Mouse (Mus musculus): Measurements from ENCODE around the gene AC134908.4.
A peak's percentile ranks its signal among the peaks of the same experiment; 100 is the strongest.

The AC134908.4 gene

GRCm38 (mm10) chr17:25806507-25806906, 11.0 kb upstream of the AC134908.4 start:
- DNase-seq: no peak

- no peak for DNase-seq
These were observed 7.5 kb upstream of the AC134908.4 start for GRCm38 (mm10) chr17:25802825-25803517.

GRCm38 (mm10) chr17:25801029-25801428, 5.6 kb upstream of the AC134908.4 start:
- peak; percentile 86 for DNase-seq

GRCm38 (mm10) chr17:25796951-25797369, 1.5 kb upstream of the AC134908.4 start, which contains the start of gene Metrn:
Gene Metrn (minus strand): TSS chr17:25797136.
- no peak for DNase-seq

- DNase-seq: no peak
These were observed 832 bp upstream of the AC134908.4 start for GRCm38 (mm10) chr17:25796211-25796771.

- no peak for DNase-seq
These were observed 461 bp downstream of the AC134908.4 start for GRCm38 (mm10) chr17:25794998-25795397.

- DNase-seq: no peak
These were observed 1.3 kb downstream of the AC134908.4 start for GRCm38 (mm10) chr17:25794197-25794596.

GRCm38 (mm10) chr17:25792615-25793014, 2.8 kb downstream of the AC134908.4 start, which contains the start of gene Fam173a:
Gene Fam173a (minus strand): TSS chr17:25792901.
- no peak for DNase-seq

GRCm38 (mm10) chr17:25791843-25792527, 3.5 kb downstream of the AC134908.4 start:
- peak; percentile 86 for DNase-seq

- no peak for DNase-seq
These were observed 4.1 kb downstream of the AC134908.4 start for GRCm38 (mm10) chr17:25791320-25791842.

- no peak for DNase-seq
These were observed 8.5 kb downstream of the AC134908.4 start for GRCm38 (mm10) chr17:25786781-25787504.

- DNase-seq: no peak
These were observed 9.2 kb downstream of the AC134908.4 start, which contains the start of gene Ccdc78 for GRCm38 (mm10) chr17:25786280-25786679. Gene Ccdc78 (plus strand): TSS chr17:25786580.

GRCm38 (mm10) chr17:25785281-25785745, 10.1 kb downstream of the AC134908.4 start, which contains the start of gene Haghl:
Gene Haghl (minus strand): TSS chr17:25785673.
- peak; percentile 98 for DNase-seq

GRCm38 (mm10) chr17:25783861-25784574, 11.4 kb downstream of the AC134908.4 start:
- DNase-seq: peak; percentile 46

- DNase-seq: peak; percentile 71
These were observed 12.4 kb downstream of the AC134908.4 start for GRCm38 (mm10) chr17:25783086-25783485.

GRCm38 (mm10) chr17:25781339-25781738, 14.1 kb downstream of the AC134908.4 start:
- DNase-seq: no peak

GRCm38 (mm10) chr17:25777948-25778347, 17.5 kb downstream of the AC134908.4 start:
- DNase-seq: no peak

- DNase-seq: peak; percentile 24
These were observed 20.0 kb downstream of the AC134908.4 start for GRCm38 (mm10) chr17:25775318-25776062.

GRCm38 (mm10) chr17:25773549-25774120, 21.8 kb downstream of the AC134908.4 start, which contains the start of gene Narfl:
Gene Narfl (plus strand): TSS chr17:25773776.
- DNase-seq: peak; percentile 98

- no peak for DNase-seq
These were observed 26.1 kb downstream of the AC134908.4 start for GRCm38 (mm10) chr17:25769331-25769730.

- DNase-seq: no peak
These were observed 29.6 kb downstream of the AC134908.4 start for GRCm38 (mm10) chr17:25765886-25766285.
